Mouse (Mus musculus) left cerebral cortex, postnatal 36 days (tissue): Measurements from ENCODE around the gene Glrb. TPM values are rescaled to one million over a fixed set of nuclear protein-coding genes. Genes with fewer than 3 reads are reported as not detected.

Experiments
- total RNA-seq, 2 experiments: library from RNA; stranded (reverse); gene quantifications; 2 replicates each; pipeline ENCODE4 v1.2.3; 2021

The Glrb gene
- total RNA-seq, 2 experiments from 2014 or later, result 198 to 209 TPM

Other genes starting within 250 kb of the Glrb start
- 100 to 1,000 TPM; 440 to 563 TPM for gene Gria2, start 110.8 kb downstream of the Glrb start, total RNA-seq
- 1 to 10 TPM; 7.3 to 9.6 TPM for gene Pdgfc, start 122.8 kb upstream of the Glrb start, total RNA-seq